Mouse (Mus musculus): ENCODE data around the gene Ppp1r15a.

DNA sequence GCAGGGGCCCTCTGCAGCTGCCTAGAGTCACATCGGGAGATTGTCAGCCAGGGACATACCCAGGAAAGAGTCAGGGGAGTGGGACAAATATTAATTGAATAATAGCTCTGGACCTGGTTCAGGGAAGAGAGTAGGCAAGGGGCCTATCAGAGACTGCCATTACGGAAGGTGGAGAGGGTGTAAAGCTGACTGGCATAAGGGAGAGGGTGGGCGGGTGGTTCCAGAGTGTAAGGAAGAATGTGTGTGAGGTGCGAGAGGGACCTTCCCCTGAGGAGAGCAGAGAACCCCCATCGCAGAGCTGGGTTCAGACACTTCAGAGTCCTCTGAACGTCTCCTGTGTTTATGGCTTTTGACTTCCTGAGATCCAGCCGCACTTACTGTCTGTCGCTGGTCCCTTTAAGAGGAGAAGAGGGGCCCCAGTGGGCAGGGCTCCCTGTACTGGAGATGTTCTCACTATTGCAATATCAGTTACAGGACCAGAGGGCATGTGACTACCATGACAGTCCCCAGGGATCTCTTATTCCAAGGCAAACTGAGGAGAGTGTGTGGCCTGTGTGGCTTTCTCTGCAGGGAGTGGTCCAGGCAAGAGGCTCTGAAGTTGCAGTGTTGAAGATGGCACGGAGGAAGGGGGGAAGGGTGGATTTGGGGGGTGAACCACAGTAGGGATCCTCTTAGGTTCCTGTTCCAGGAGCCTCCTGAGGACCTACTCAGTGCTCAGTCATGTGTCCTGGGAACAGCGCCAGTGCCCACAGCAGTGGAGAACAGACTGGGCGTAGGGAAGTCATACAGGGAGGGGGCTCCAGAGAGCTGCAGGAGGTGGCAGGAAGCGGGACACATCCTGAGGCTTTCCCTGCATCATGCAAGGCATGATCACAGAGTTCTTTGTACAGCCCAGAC is 35.8 kb upstream of the Ppp1r15a start:
- TF ChIP-seq POLR2A (IDR thresholded peaks at IDR 0.05; ENCODE audit: low read depth, low read length) (no peak), CTCF (IDR thresholded peaks at IDR 0.05; ENCODE audit: extremely low read depth, insufficient read depth, insufficient read length, insufficient replicate concordance) (no peak)
